Mouse (Mus musculus): Measurements from ENCODE around the gene Lmntd2. TPM values are rescaled to one million over a fixed set of nuclear protein-coding genes. Genes with fewer than 3 reads are reported as not detected.
A peak's percentile ranks its signal among the peaks of the same experiment; 100 is the strongest.

The Lmntd2 gene
- total RNA-seq, 1 experiment from 2014 or later = not detected

DNA sequence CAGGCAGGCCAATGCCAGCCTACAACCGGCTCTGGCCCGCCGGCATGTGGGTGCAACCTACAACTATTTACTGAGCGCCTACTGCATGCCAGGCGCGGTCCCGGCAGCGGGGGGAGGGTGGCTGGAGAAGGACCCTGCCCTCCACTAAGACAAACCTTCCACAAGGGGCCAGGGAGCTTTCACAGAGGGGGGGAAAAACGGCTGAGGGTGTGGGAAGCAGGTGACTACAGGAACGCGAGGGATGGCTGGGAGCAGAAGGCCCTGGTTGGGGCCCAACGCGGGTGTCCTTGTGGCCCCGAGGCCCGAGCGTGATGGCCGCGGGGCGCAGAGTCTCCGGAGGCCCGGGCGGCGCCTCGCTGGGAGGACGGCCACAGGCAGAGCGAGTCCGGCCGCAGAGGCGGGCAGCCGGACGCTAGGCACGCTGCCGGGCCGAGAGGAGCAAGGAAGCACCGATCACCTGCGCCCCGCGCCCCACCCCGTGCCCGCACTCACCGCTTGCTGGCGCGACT is 20.5 kb downstream of the Lmntd2 start:
- no peak for ATAC-seq (replicated peaks; ENCODE audit: insufficient number of reproducible peaks, low FRiP score, low TSS enrichment, poor library complexity, severe bottlenecking)

DNA sequence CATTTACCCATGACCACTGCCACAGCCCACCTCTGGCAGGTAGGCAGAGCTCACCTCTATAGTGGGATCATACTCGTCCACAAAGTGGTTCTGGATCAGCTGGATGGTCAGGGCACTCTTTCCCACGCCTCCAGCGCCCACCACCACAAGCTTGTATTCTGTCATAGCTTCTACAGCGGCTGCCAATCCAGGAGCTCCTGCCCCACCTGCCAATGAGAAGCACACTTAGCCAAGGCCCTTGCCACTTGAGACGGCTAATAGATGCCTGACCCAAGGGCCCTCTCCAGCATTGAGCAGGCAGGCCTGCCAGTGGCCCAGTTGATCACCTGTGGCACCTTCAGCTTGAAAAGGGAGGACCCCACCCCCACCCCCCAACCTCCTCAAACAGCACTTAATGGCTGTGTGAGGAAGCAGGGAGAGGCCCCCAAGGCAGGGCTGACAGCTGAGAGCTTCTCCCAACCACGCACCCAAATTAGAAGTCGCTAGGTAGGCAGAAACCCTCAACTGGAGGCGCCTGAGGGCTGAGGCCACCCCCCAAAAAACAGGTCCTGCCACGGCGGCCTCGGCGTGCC is 21.0 kb downstream of the Lmntd2 start:
- ATAC-seq (replicated peaks; ENCODE audit: insufficient number of reproducible peaks, low FRiP score, low TSS enrichment, poor library complexity, severe bottlenecking) = no peak

DNA sequence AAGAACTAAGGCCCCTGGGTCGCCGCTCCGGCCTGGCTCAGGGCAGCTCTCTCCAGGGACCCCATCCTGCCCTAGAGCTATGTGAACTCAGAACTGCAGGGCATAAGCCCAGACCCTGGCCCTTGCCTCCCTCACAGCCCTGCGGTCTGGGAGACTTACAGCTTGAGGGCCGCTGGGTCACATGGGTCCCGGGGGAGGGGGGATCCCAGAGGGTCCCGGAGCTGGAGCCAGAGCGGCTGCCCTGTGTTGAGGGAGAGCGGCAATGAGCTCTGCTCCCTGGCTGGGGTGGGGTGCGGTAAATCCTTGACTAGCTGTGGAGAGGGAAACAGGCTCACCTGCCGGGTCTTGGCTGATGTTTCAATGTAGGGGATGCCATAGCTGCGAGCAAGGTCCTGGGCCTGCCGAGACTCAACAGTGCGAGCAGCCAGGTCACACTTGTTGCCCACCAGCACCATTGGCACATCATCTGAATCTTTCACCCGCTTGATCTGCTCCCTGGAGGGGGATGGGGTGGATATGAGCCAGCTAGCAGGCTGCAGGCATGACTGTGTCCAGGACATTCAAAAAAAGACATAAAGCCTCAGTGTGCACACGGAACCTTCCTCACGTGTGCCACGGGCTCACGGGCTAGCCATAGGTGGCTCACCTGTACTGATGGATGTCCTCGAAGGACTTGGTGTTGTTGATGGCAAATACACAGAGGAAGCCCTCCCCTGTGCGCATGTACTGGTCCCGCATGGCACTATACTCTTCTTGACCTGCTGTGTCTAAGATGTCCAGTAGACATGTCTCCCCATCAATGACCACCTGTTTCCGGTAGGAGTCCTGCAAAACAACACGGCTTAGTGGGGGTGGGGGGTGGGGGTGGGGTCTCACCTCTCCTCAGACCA is 21.8 kb downstream of the Lmntd2 start:
- ATAC-seq (replicated peaks; ENCODE audit: insufficient number of reproducible peaks, low FRiP score, low TSS enrichment, poor library complexity, severe bottlenecking) = no peak

DNA sequence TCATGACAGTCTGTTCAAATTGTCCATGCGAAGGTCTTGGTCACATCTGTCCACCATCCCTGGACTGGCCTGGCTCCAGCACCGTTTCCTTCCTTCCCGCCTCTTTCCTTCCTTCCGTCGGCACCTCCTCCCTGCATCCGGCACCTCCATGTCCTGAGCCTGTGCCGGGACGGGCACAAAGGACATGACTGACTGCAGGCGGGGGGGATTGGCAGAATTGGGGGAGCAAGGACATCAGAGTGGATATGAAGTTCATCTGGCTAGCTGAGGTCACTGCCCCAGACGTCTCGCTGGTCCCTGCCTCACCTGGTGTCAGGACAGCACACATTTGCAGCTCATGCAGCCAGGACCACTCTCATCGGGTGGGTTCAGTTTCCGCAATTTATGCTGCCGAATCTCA is 22.8 kb downstream of the Lmntd2 start:
- ATAC-seq (replicated peaks; ENCODE audit: insufficient number of reproducible peaks, low FRiP score, low TSS enrichment, poor library complexity, severe bottlenecking) = no peak

GRCm38 (mm10) chr7:141190220-141190619 is 23.7 kb downstream of the Lmntd2 start:
- no peak for ATAC-seq (replicated peaks; ENCODE audit: insufficient number of reproducible peaks, low FRiP score, low TSS enrichment, poor library complexity, severe bottlenecking)

GRCm38 (mm10) chr7:141188733-141189132 is 25.1 kb downstream of the Lmntd2 start:
- no peak for ATAC-seq (replicated peaks; ENCODE audit: insufficient number of reproducible peaks, low FRiP score, low TSS enrichment, poor library complexity, severe bottlenecking)

DNA sequence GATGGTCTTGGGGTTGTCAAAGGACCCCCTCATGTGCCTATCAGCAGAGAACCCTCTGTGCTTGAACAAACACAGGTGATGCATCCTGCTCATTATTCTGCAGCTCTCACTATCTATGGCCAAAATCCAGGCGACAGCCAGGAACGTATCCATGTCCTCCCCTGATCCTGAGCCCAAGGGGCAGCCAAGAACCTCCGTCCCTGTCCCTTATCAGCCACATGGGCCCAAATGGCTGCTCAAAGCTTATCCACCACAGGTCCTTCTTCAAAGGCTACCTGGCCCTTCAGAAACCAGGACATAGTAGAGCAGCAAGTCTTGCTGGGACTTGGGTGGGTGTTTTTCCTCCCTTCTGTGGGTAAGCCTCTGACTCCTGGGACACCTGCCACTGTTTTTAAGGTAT is 25.7 kb downstream of the Lmntd2 start:
- no peak for ATAC-seq (replicated peaks; ENCODE audit: insufficient number of reproducible peaks, low FRiP score, low TSS enrichment, poor library complexity, severe bottlenecking)

GRCm38 (mm10) chr7:141176173-141176572 is 37.7 kb downstream of the Lmntd2 start:
- peak; percentile 70 for ATAC-seq (replicated peaks; ENCODE audit: insufficient number of reproducible peaks, low FRiP score, low TSS enrichment, poor library complexity, severe bottlenecking)

DNA sequence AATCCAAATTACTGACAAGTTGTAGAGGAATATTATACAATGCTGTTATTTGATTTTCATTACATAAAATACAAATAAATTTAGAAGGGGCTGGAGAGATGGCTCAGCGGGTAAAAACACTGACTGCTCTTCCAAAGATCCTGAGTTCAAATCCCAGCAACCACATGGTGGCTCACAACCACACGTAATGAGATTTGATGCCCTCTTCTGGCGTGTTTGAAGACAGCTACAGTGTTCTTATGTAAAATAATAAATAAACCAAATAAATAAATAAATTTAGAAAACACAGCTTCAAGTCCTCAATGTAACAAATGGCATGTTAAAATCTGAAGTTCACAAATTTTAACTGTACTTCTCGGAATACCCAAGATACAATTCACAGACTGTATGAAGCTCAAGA is 38.8 kb downstream of the Lmntd2 start:
- ATAC-seq (replicated peaks; ENCODE audit: insufficient number of reproducible peaks, low FRiP score, low TSS enrichment, poor library complexity, severe bottlenecking) = no peak

GRCm38 (mm10) chr7:141173323-141173850 is 40.5 kb downstream of the Lmntd2 start:
- ATAC-seq (replicated peaks; ENCODE audit: insufficient number of reproducible peaks, low FRiP score, low TSS enrichment, poor library complexity, severe bottlenecking) = no peak

- ATAC-seq (replicated peaks; ENCODE audit: insufficient number of reproducible peaks, low FRiP score, low TSS enrichment, poor library complexity, severe bottlenecking) = peak; percentile 83
These were observed 41.5 kb downstream of the Lmntd2 start, which contains the start of gene Rnh1 for GRCm38 (mm10) chr7:141172116-141173006. Rnh1 (minus strand) TSS chr7:141172857.

GRCm38 (mm10) chr7:141169866-141170265 is 44.0 kb downstream of the Lmntd2 start:
- no peak for ATAC-seq (replicated peaks; ENCODE audit: insufficient number of reproducible peaks, low FRiP score, low TSS enrichment, poor library complexity, severe bottlenecking)

- ATAC-seq (replicated peaks; ENCODE audit: insufficient number of reproducible peaks, low FRiP score, low TSS enrichment, poor library complexity, severe bottlenecking) = no peak
These were observed 44.6 kb downstream of the Lmntd2 start for GRCm38 (mm10) chr7:141169300-141169699.

DNA sequence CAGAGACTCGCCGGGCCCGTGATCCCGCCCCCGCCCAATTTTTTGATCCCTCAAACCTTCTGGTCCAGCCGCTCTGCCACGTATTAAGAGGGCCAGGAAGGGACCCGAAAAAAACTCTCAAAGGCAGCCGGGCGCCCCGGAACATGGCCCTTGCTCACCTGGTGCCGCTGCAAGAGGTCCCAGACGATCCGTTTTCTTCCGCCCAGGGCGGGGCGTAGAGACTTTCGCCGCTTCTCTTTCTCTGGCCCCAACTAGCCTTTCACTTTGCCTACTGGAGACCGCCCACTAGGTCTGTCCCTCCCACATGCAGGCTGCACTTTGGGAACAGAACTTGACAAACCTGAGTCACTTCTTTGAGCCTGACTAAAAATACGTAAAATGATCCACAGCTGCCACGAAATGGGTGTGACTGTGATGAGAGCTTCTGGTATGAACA is 45.3 kb downstream of the Lmntd2 start:
- ATAC-seq (replicated peaks; ENCODE audit: insufficient number of reproducible peaks, low FRiP score, low TSS enrichment, poor library complexity, severe bottlenecking) = peak; percentile 65

DNA sequence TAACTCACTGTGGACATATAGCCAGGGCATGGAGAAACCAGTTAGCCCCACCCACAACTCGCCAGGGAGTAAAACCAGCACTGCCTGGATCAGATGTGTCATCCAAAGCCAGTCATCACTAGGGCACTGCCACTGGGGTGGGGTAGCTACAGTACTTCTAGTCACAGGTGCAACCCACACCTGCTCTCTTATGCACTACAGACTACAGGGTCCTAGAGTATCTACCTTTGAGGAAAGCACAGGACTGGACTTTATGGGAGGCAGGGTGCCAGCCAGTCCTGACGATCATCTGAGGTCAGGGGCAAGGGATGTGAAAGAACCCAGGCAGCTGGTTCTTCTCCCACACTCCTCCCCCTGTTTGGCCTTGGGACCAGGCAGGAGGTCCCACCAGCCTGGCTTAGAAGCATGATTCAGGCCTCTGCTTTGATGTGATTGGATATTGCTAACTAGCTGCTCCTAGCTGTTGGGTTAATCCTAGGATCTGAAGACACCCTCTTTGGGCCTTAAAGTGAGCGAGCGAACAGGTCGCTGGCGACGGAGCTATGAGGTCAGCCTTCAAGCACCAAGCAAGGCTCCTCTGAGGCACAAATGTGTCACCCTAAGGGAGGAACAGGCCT is 45.9 kb downstream of the Lmntd2 start:
- no peak for ATAC-seq (replicated peaks; ENCODE audit: insufficient number of reproducible peaks, low FRiP score, low TSS enrichment, poor library complexity, severe bottlenecking)

GRCm38 (mm10) chr7:141164850-141165249 is 49.0 kb downstream of the Lmntd2 start:
- ATAC-seq (replicated peaks; ENCODE audit: insufficient number of reproducible peaks, low FRiP score, low TSS enrichment, poor library complexity, severe bottlenecking) = peak; percentile 76

DNA sequence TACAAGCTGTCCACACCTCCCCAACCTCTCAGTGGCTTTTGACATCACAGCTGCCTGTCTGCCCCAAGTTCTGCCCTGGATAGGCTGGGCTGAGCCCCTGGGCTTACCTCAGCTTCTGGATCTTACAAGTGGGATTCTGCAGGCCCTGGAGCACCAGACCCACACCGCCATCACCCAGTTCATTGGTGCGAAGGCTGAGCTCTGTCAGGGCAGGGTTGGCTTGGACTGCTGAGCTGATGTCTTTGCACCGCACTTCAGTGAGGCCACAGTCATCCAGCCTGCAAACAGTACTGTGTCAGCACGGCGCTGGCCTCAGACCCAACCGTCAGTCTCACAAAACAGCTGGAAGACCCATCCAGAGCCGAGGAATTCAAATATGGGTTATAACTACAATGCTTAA is 49.5 kb downstream of the Lmntd2 start:
- no peak for ATAC-seq (replicated peaks; ENCODE audit: insufficient number of reproducible peaks, low FRiP score, low TSS enrichment, poor library complexity, severe bottlenecking)
